Mouse (Mus musculus) liver, embryonic 13.5 days (tissue): ENCODE measurements around the gene Scnn1a. TPM values are rescaled to one million over a fixed set of nuclear protein-coding genes. Genes with fewer than 3 reads are reported as not detected.

Experiments
- ATAC-seq: fragments of 200-750 bp; cut with Nextera tagmentation; 2 replicates; pipeline ENCODE4 v1.8.0; 2017; ENCODE audit warnings: low read depth, mild to moderate bottlenecking, moderate number of reproducible peaks, moderate library complexity
- DNase-seq: peaks from one replicate; pipeline ENCODE4 v3.0.0; 2022
- H3K27ac ChIP-seq: fragments of 300-500 bp; sonication (generic); 2 replicates; pipeline ENCODE4 v1.5.1; 2015; ENCODE audit warnings: moderate library complexity, mild to moderate bottlenecking, inconsistent platforms
- H3K27me3 ChIP-seq: fragments of 300-500 bp; sonication (generic); 2 replicates; pipeline ENCODE4 v1.6.1; 2015; ENCODE audit warnings: mild to moderate bottlenecking, inconsistent platforms
- H3K36me3 ChIP-seq: fragments of 300-500 bp; sonication (generic); 2 replicates; pipeline ENCODE4 v1.6.1; 2015; ENCODE audit warnings: mild to moderate bottlenecking, inconsistent platforms
- H3K4me1 ChIP-seq: fragments of 300-500 bp; sonication (generic); replicated peaks from 2 replicates; pipeline ENCODE4 v1.6.1; 2015; ENCODE audit warnings: inconsistent platforms
- H3K4me2 ChIP-seq: fragments of 300-500 bp; sonication (generic); 2 replicates; pipeline ENCODE4 v1.6.1; 2015; ENCODE audit warnings: inconsistent platforms, mild to moderate bottlenecking, moderate library complexity
- H3K4me3 ChIP-seq: fragments of 300-500 bp; sonication (generic); replicated peaks from 2 replicates; pipeline ENCODE4 v1.5.1; 2015; ENCODE audit warnings: mild to moderate bottlenecking, inconsistent platforms
- H3K9ac ChIP-seq: fragments of 300-500 bp; sonication (generic); 2 replicates; pipeline ENCODE4 v1.6.1; 2015; ENCODE audit warnings: mild to moderate bottlenecking, inconsistent platforms
- H3K9me3 ChIP-seq: fragments of 300-500 bp; sonication (generic); replicated peaks from 2 replicates; pipeline ENCODE4 v1.6.1; 2016; ENCODE audit warnings: inconsistent platforms
- WGBS: fragments of 180-500 bp; shearing (Covaris S2); methylation state at CpG from one replicate; pipeline ENCODE4 v1.1.7; 2015; ENCODE audit not compliant: insufficient replicate concordance; 5-methylcytosine and 5-hydroxymethylcytosine counted together
- polyA plus RNA-seq: library from polyadenylated mRNA; unstranded; fragments of >200 nt; fragmentation: Nextera tagmentation; extraction: Ambion mirVana; gene quantifications from 2 replicates; pipeline ENCODE4 v1.2.1, GENCODE M21; 2015

Gene Scnn1a
- polyA plus RNA-seq, 1 experiment from 2014 or later: 0.31 TPM

DNA sequence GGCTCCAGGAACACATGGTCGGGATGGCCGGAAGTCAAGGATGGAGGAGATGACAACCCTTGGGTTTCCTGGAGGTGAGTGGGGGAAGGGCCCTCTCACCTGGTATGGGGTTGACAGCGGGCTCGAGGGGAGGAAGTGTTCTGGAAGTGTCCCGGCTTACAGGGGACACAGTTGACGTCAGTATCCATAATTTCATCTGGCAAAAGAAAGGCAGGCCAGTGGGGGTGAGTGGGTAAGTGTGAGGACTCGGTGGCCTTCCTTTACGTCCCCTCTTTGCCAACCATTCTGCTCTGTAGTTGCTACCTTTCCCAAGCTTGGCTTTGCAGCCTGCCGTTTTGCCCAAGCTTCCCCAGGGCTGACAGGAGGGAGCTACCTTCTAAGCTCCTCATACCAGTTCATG, 8.3 kb upstream of the Scnn1a start:
- Histone ChIP-seq H3K27me3 (peaks cover 19% of the 10 kb centered on the region), H3K4me2 (peak overlapping the region; percentile 63), H3K9me3 (no peaks in the 10 kb centered on the region), H3K4me3 (peak overlapping the region; percentile 63), H3K27ac (no peak overlapping the region), H3K4me1 (peaks cover 25% of the 10 kb centered on the region), H3K36me3 (peaks cover 10% of the 10 kb centered on the region), H3K9ac (peak overlapping the region; percentile 74; the same call in 1 of the 2 replicates)
- WGBS: 75% methylated on average over 9 of the region's 9 CpGs
- DNase-seq (no peak), ATAC-seq (no peak)

- Histone ChIP-seq H3K36me3 (0 out of 2 replicates have a peak, but pooled peaks cover 8% of the 10 kb centered on the region), H3K9me3 (no peaks in the 10 kb centered on the region), H3K4me1 (peaks cover 25% of the 10 kb centered on the region), H3K4me3 (peak overlapping the region; percentile 63), H3K27ac (peak overlapping the region; percentile 64), H3K27me3 (peaks cover 19% of the 10 kb centered on the region), H3K4me2 (peak overlapping the region; percentile 63), H3K9ac (peak overlapping the region; percentile 74)
- DNase-seq: no peak
- 47% methylated on average over 22 of the region's 22 CpGs for WGBS
- no peak for ATAC-seq
These were observed 7.7 kb upstream of the Scnn1a start for GRCm38 (mm10) chr6:125312581-125313355.

- Histone ChIP-seq H3K9ac (peak within 1 kb of the TSS; percentile 74), H3K9me3 (no peaks in the 10 kb centered on the region), H3K27ac (peak within 1 kb of the TSS; percentile 64), H3K27me3 (peaks cover 19% of the 10 kb centered on the region), H3K4me1 (peaks cover 25% of the 10 kb centered on the region), H3K4me2 (peak within 1 kb of the TSS; percentile 63), H3K4me3 (peak within 1 kb of the TSS; percentile 63), H3K36me3 (0 out of 2 replicates have a peak, but pooled peaks cover 8% of the 10 kb centered on the region)
- ATAC-seq: peak; percentile 81
- DNase-seq: peak; percentile 34
- WGBS: 2% methylated on average over 45 of the region's 46 CpGs
These were observed 6.8 kb upstream of the Scnn1a start, which contains the start of gene Ltbr for GRCm38 (mm10) chr6:125313546-125314230. TSS of gene Ltbr (minus strand) at chr6:125313885.

GRCm38 (mm10) chr6:125314231-125314563, 6.3 kb upstream of the Scnn1a start:
- DNase-seq: no peak
- Histone ChIP-seq H3K27ac (peak overlapping the region; percentile 20), H3K9ac (peak overlapping the region; percentile 74), H3K9me3 (no peaks in the 10 kb centered on the region), H3K27me3 (peaks cover 19% of the 10 kb centered on the region), H3K4me3 (peak overlapping the region; percentile 63), H3K36me3 (0 out of 2 replicates have a peak, but pooled peaks cover 8% of the 10 kb centered on the region), H3K4me1 (peaks cover 25% of the 10 kb centered on the region), H3K4me2 (peak overlapping the region; percentile 63)
- WGBS: 52% methylated on average over 7 of the region's 7 CpGs
- 0 out of 2 replicates have a peak, but pooled peaks have one; percentile 8 for ATAC-seq

GRCm38 (mm10) chr6:125314746-125315145, 5.7 kb upstream of the Scnn1a start:
- Histone ChIP-seq H3K27me3 (peaks cover 19% of the 10 kb centered on the region), H3K27ac (no peak overlapping the region), H3K4me1 (peaks cover 23% of the 10 kb centered on the region), H3K9ac (no peak overlapping the region), H3K4me2 (no peak overlapping the region), H3K9me3 (no peaks in the 10 kb centered on the region), H3K4me3 (no peak overlapping the region), H3K36me3 (0 out of 2 replicates have a peak, but pooled peaks cover 8% of the 10 kb centered on the region)
- no peak for DNase-seq
- no peak for ATAC-seq
- WGBS: 68% methylated on average over 6 of the region's 6 CpGs

DNA sequence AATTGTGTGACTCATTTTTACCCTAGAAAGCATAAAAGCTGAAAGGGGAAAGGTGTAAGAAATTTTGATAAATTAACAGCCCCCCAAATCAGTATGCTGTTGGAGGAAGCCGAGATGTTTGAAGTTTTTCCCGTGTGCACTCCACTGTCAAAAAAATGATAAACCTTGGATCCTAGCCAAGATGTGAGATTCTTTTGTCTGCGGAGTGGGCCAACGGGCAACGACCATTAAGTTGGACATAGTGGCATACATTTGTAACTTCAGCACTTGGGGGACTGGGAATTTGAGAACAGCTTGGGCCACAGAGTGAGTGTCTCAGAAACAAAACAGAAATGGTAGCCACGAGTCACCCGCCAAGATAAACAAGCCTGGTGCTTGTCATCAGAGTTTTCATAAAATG, 3.4 kb upstream of the Scnn1a start:
- Histone ChIP-seq H3K4me1 (peaks cover 30% of the 10 kb centered on the region), H3K4me2 (no peak overlapping the region), H3K27me3 (peaks cover 43% of the 10 kb centered on the region), H3K4me3 (no peak overlapping the region), H3K36me3 (no peaks in the 10 kb centered on the region), H3K9me3 (no peaks in the 10 kb centered on the region), H3K9ac (no peak overlapping the region), H3K27ac (no peak overlapping the region)
- 63% methylated on average over 7 of the region's 7 CpGs for WGBS
- ATAC-seq: no peak
- DNase-seq: no peak

- Histone ChIP-seq H3K27me3 (peaks cover 36% of the 10 kb centered on the region), H3K9ac (no peak overlapping the region), H3K4me2 (no peak overlapping the region), H3K27ac (no peak overlapping the region), H3K9me3 (no peaks in the 10 kb centered on the region), H3K4me1 (peaks cover 15% of the 10 kb centered on the region), H3K4me3 (no peak overlapping the region), H3K36me3 (no peaks in the 10 kb centered on the region)
- no peak for ATAC-seq
- no peak for DNase-seq
- WGBS: 56% methylated on average over 15 of the region's 15 CpGs
These were observed 1.2 kb upstream of the Scnn1a start for GRCm38 (mm10) chr6:125318981-125319918.

- H3K4me3 ChIP-seq: no peak overlapping the region
- no peak for ATAC-seq
- no peak for DNase-seq
- no peaks in the 10 kb centered on the region for H3K36me3 ChIP-seq
- no peaks in the 10 kb centered on the region for H3K9me3 ChIP-seq
- H3K4me1 ChIP-seq: peaks cover 12% of the 10 kb centered on the region
- H3K4me2 ChIP-seq: no peak overlapping the region
- H3K27ac ChIP-seq: no peak overlapping the region
- no peak overlapping the region for H3K9ac ChIP-seq
- peaks cover 33% of the 10 kb centered on the region for H3K27me3 ChIP-seq
These were observed 551 bp upstream of the Scnn1a start for GRCm38 (mm10) chr6:125319919-125320296.

- WGBS: 11% methylated on average over 26 of the region's 26 CpGs
- Histone ChIP-seq H3K36me3 (no peaks in the 10 kb centered on the region), H3K4me3 (no peak overlapping the region), H3K9me3 (no peaks in the 10 kb centered on the region), H3K4me1 (peaks cover 15% of the 10 kb centered on the region), H3K27ac (no peak overlapping the region), H3K4me2 (0 out of 2 replicates have a peak overlapping the region, but pooled peaks have one; percentile 12), H3K9ac (no peak overlapping the region), H3K27me3 (peaks cover 33% of the 10 kb centered on the region)
- DNase-seq: no peak
- ATAC-seq: no peak
These were observed 826 bp downstream of the Scnn1a start for GRCm38 (mm10) chr6:125321114-125321855.

DNA sequence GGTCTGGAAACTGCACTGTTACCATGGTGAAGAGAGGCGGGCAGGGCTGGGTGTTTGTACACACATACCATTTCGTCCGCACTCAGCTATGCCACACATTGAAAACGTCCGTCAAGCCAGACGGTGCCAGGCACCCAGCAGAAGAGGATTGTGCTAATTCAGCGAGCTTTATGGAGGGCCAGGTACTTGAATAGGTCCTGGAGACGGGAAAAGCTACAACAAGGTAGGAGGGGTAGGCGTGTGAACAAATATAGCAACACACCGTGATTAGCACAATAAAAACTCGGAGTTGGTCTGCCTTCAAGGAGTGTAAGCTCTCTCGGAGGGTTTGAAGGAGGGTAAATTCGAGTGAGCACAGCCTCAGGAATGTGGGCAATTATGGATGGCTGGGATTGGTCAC, 2.3 kb downstream of the Scnn1a start:
- H3K9me3 ChIP-seq: no peaks in the 10 kb centered on the region
- no peak overlapping the region for H3K9ac ChIP-seq
- H3K4me3 ChIP-seq: no peak overlapping the region
- no peaks in the 10 kb centered on the region for H3K36me3 ChIP-seq
- H3K4me1 ChIP-seq: peaks cover 15% of the 10 kb centered on the region
- H3K4me2 ChIP-seq: no peak overlapping the region
- DNase-seq (no peak), ATAC-seq (no peak)
- peaks cover 33% of the 10 kb centered on the region for H3K27me3 ChIP-seq
- WGBS: 57% methylated on average over 13 of the region's 13 CpGs
- no peak overlapping the region for H3K27ac ChIP-seq
